Mouse (Mus musculus) thymus, postnatal 10 days (tissue): ENCODE data around the gene Prkce.

Experiments
- DNase-seq, 2 experiments: peaks; one replicate each; pipeline ENCODE4 v3.0.0; 2021; ENCODE audit warnings: low spot score in 2 of 2

Gene Prkce

GRCm38 (mm10) chr17:86559206-86559891, 391.8 kb downstream of the Prkce start:
- DNase-seq = no peak

- no peak for DNase-seq
These were observed 392.9 kb downstream of the Prkce start for GRCm38 (mm10) chr17:86560499-86560898.

- no peak for DNase-seq
These were observed 402.9 kb downstream of the Prkce start for GRCm38 (mm10) chr17:86570491-86570890.

GRCm38 (mm10) chr17:86571266-86571665, 403.7 kb downstream of the Prkce start:
- no peak for DNase-seq

- DNase-seq = no peak
These were observed 404.6 kb downstream of the Prkce start for GRCm38 (mm10) chr17:86572136-86572535.

GRCm38 (mm10) chr17:86572576-86572975, 405.0 kb downstream of the Prkce start:
- no peak for DNase-seq

GRCm38 (mm10) chr17:86573596-86574248, 406.1 kb downstream of the Prkce start:
- DNase-seq = no peak

- no peak for DNase-seq
These were observed 413.1 kb downstream of the Prkce start for GRCm38 (mm10) chr17:86580724-86581123.

GRCm38 (mm10) chr17:86582341-86582740, 414.8 kb downstream of the Prkce start:
- DNase-seq = no peak

GRCm38 (mm10) chr17:86586441-86586840, 418.9 kb downstream of the Prkce start:
- DNase-seq = no peak

GRCm38 (mm10) chr17:86588704-86589449, 421.3 kb downstream of the Prkce start:
- DNase-seq = no peak

GRCm38 (mm10) chr17:86589681-86590080, 422.1 kb downstream of the Prkce start:
- no peak for DNase-seq

- DNase-seq = no peak
These were observed 423.7 kb downstream of the Prkce start for GRCm38 (mm10) chr17:86591241-86591640.

- DNase-seq = no peak
These were observed 425.5 kb downstream of the Prkce start for GRCm38 (mm10) chr17:86592991-86593586.

GRCm38 (mm10) chr17:86595526-86595925, 427.9 kb downstream of the Prkce start:
- DNase-seq = no peak

GRCm38 (mm10) chr17:86601116-86601515, 433.5 kb downstream of the Prkce start:
- no peak for DNase-seq

- DNase-seq = no peak
These were observed 434.3 kb downstream of the Prkce start for GRCm38 (mm10) chr17:86601901-86602300.

- DNase-seq = no peak
These were observed 436.4 kb downstream of the Prkce start for GRCm38 (mm10) chr17:86603848-86604444.

GRCm38 (mm10) chr17:86607981-86608380, 440.4 kb downstream of the Prkce start:
- DNase-seq = no peak

GRCm38 (mm10) chr17:86610271-86610969, 442.8 kb downstream of the Prkce start:
- no peak for DNase-seq

GRCm38 (mm10) chr17:86611772-86612171, 444.2 kb downstream of the Prkce start:
- DNase-seq = no peak
